Mouse (Mus musculus) myocyte (in vitro differentiated cells): Measurements from ENCODE around the gene Postn. TPM values are rescaled to one million over a fixed set of nuclear protein-coding genes. Genes with fewer than 3 reads are reported as not detected.
A peak's percentile ranks its signal among the peaks of the same experiment; 100 is the strongest.

ENCODE experiments used
- H3K27me3 ChIP-seq: one replicate; pipeline ENCODE4 v1.6.1; 2011; ENCODE audit not compliant: control insufficient read depth, insufficient read depth, insufficient read length
- H3K36me3 ChIP-seq: one replicate; pipeline ENCODE4 v1.6.1; 2011; ENCODE audit not compliant: control insufficient read depth, insufficient read depth
- H3K4me2 ChIP-seq: one replicate; pipeline ENCODE4 v1.6.1; 2011; ENCODE audit warnings: low read depth, control low read depth
- H3K4me3 ChIP-seq: one replicate; pipeline ENCODE4 v1.5.1; 2011; ENCODE audit warnings: mild to moderate bottlenecking, control low read depth, moderate library complexity
- H3K79me2 ChIP-seq: one replicate; pipeline ENCODE4 v1.6.1; 2011; ENCODE audit not compliant: control insufficient read depth, insufficient read depth
- H3ac ChIP-seq: one replicate; pipeline ENCODE4 v1.6.1; 2011; ENCODE audit not compliant: control insufficient read depth, insufficient read length
- CEBPB ChIP-seq: IDR thresholded peaks from 2 replicates; pipeline ENCODE4 v1.6.1; 2011; ENCODE audit warnings: mild to moderate bottlenecking, moderate library complexity; ENCODE audit not compliant: poor library complexity, insufficient read depth, severe bottlenecking
- E2F4 ChIP-seq: IDR thresholded peaks from one replicate; pipeline ENCODE4 v1.6.1; 2011; ENCODE audit warnings: mild to moderate bottlenecking, control low read depth, moderate library complexity; ENCODE audit not compliant: insufficient read depth
- MAX ChIP-seq: IDR thresholded peaks from one replicate; pipeline ENCODE4 v1.6.1; 2011; ENCODE audit warnings: low read depth, mild to moderate bottlenecking, control low read depth
- MYOD1 ChIP-seq, 3 experiments: IDR thresholded peaks; one replicate each; pipeline ENCODE4 v1.6.1; 2011; ENCODE audit warnings: control low read depth in 2 of 3, low read depth in 2 of 3, mild to moderate bottlenecking in 2 of 3, moderate library complexity in 1 of 3; ENCODE audit not compliant: insufficient read length in 2 of 3, control insufficient read depth in 1 of 3
- MYOG ChIP-seq, 3 experiments: IDR thresholded peaks; one replicate each; pipeline ENCODE4 v1.6.1; 2011; ENCODE audit warnings: control low read depth in 2 of 3, low read depth in 2 of 3, mild to moderate bottlenecking in 2 of 3; ENCODE audit not compliant: insufficient read length in 2 of 3, control insufficient read depth in 1 of 3, insufficient read depth in 1 of 3
- POLR2A ChIP-seq: IDR thresholded peaks from one replicate; pipeline ENCODE4 v1.6.1; 2011; ENCODE audit warnings: low read depth, mild to moderate bottlenecking, control low read depth, moderate library complexity; ENCODE audit not compliant: insufficient read length
- POLR2AphosphoS2 ChIP-seq: IDR thresholded peaks from one replicate; pipeline ENCODE4 v1.6.1; 2011; ENCODE audit warnings: low read depth, control low read depth; ENCODE audit not compliant: insufficient read length
- REST ChIP-seq: IDR thresholded peaks from one replicate; pipeline ENCODE4 v1.6.1; 2011; ENCODE audit warnings: mild to moderate bottlenecking, control low read depth, moderate library complexity; ENCODE audit not compliant: insufficient read depth, insufficient read length
- SRF ChIP-seq: IDR thresholded peaks from one replicate; pipeline ENCODE4 v1.6.1; 2011; ENCODE audit warnings: low read depth; ENCODE audit not compliant: control insufficient read depth, insufficient read length
- TCF12 ChIP-seq: IDR thresholded peaks from one replicate; pipeline ENCODE4 v1.6.1; 2011; ENCODE audit warnings: mild to moderate bottlenecking, control low read depth; ENCODE audit not compliant: poor library complexity, insufficient read depth, severe bottlenecking
- TCF3 ChIP-seq: IDR thresholded peaks from one replicate; pipeline ENCODE4 v1.6.1; 2011; ENCODE audit warnings: low read depth, control low read depth; ENCODE audit not compliant: insufficient read length
- USF1 ChIP-seq: IDR thresholded peaks from one replicate; pipeline ENCODE4 v1.6.1; 2011; ENCODE audit warnings: low read depth, mild to moderate bottlenecking, control low read depth, moderate library complexity
- polyA plus RNA-seq: library from polyadenylated mRNA; unstranded; fragments of >200 nt; fragmentation: generic; extraction: Trizol; gene quantifications from one replicate; pipeline ENCODE4 v1.2.1, GENCODE M21; 2012; ENCODE audit warnings: missing spikeins

The Postn gene
- 6.5 TPM for polyA plus RNA-seq

GRCm38 (mm10) chr3:54360897-54361296, at the start of gene Postn:
Postn (plus strand) TSS chr3:54361109.
- Histone ChIP-seq H3ac (no peak within 1 kb of the TSS), H3K4me3 (no peak within 1 kb of the TSS), H3K79me2 (no peaks in the 10 kb centered on the region), H3K36me3 (no peaks in the 10 kb centered on the region), H3K27me3 (no peaks in the 10 kb centered on the region), H3K4me2 (peak within 1 kb of the TSS; percentile 42)
- TF ChIP-seq REST (no peak), POLR2AphosphoS2 (no peak), MYOG (IDR thresholded peaks at IDR 0.05; ENCODE audit: control insufficient read depth in 1 of 3, insufficient read depth in 1 of 3, insufficient read length in 2 of 3, low read depth in 2 of 3) (no peak), E2F4 (no peak), CEBPB (no peak), TCF12 (no peak), MYOD1 (IDR thresholded peaks at IDR 0.05; ENCODE audit: control insufficient read depth in 1 of 3, insufficient read length in 2 of 3, low read depth in 2 of 3) (no peak), USF1 (no peak), MAX (no peak), SRF (no peak), POLR2A (no peak), TCF3 (no peak)

DNA sequence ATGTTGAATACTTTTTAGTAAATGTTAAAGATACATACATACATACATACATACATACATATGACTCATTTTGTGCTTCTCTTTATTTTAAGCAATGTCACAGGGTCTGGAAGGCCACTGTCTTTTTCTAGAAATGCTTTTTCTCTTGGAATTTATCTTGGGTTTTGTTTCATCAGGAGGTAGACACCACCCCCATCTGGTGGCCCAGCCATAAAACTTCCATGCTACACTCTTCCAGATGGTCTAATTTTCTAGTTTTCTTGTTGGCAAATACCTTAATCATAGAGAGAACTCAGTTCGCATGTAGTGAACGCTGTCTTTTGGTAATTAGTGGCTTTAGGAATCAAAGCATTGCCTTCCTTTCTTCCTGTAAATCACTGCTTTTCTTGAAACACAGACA, 46.9 kb upstream of the Postn start:
- H3K27me3 ChIP-seq = peaks cover 17% of the 10 kb centered on the region
- no peak overlapping the region for H3K4me2 ChIP-seq
- no peak overlapping the region for H3K4me3 ChIP-seq
- no peaks in the 10 kb centered on the region for H3K36me3 ChIP-seq
- TF ChIP-seq TCF12 (no peak), MYOG (IDR thresholded peaks at IDR 0.05; ENCODE audit: control insufficient read depth in 1 of 3, insufficient read depth in 1 of 3, insufficient read length in 2 of 3, low read depth in 2 of 3) (no peak), MAX (no peak)
- no peaks in the 10 kb centered on the region for H3K79me2 ChIP-seq
- H3ac ChIP-seq = no peak overlapping the region

- no peak overlapping the region for H3ac ChIP-seq
- no peaks in the 10 kb centered on the region for H3K79me2 ChIP-seq
- H3K4me2 ChIP-seq = no peak overlapping the region
- no peaks in the 10 kb centered on the region for H3K27me3 ChIP-seq
- H3K36me3 ChIP-seq = no peaks in the 10 kb centered on the region
- H3K4me3 ChIP-seq = no peak overlapping the region
- no peak for TF ChIP-seq MYOG (IDR thresholded peaks at IDR 0.05; ENCODE audit: control insufficient read depth in 1 of 3, insufficient read depth in 1 of 3, insufficient read length in 2 of 3, low read depth in 2 of 3)
- TF ChIP-seq POLR2AphosphoS2 = no peak
- no peak for TF ChIP-seq POLR2A
- TF ChIP-seq REST = no peak
- no peak for TF ChIP-seq MYOD1 (IDR thresholded peaks at IDR 0.05; ENCODE audit: control insufficient read depth in 1 of 3, insufficient read length in 2 of 3, low read depth in 2 of 3)
- no peak for TF ChIP-seq CEBPB
- TF ChIP-seq TCF12 = no peak
- TF ChIP-seq USF1 = no peak
Observed at GRCm38 (mm10) chr3:54352891-54353652, 7.8 kb upstream of the Postn start.

DNA sequence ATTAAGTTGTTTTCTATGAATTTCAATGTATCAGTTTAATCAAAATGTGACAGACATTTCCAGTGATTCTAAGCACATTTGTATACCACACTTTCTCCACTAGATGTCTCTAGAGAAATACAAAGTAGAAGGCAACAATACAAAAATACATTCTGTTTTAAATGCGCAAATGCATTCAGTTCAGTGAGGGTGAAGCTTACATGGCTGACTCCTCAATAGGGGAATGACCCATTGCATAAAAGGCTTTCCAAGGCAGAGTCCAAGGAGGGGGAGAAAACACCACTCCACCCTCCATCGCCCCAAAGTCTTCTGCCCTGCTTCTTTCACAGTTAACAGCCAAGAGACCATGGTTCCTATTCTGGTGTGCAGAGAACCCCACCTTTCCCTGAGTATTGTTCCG, 3.3 kb upstream of the Postn start:
- Histone ChIP-seq H3K4me3 (no peak overlapping the region), H3K79me2 (no peaks in the 10 kb centered on the region), H3K27me3 (no peaks in the 10 kb centered on the region), H3K4me2 (peak overlapping the region; percentile 87), H3ac (no peak overlapping the region), H3K36me3 (no peaks in the 10 kb centered on the region)
- TF ChIP-seq SRF (no peak), CEBPB (no peak), POLR2AphosphoS2 (no peak), POLR2A (no peak), TCF3 (no peak), TCF12 (no peak), E2F4 (no peak), MYOG (IDR thresholded peaks at IDR 0.05; ENCODE audit: control insufficient read depth in 1 of 3, insufficient read depth in 1 of 3, insufficient read length in 2 of 3, low read depth in 2 of 3) (no peak), MAX (no peak), MYOD1 (IDR thresholded peaks at IDR 0.05; ENCODE audit: control insufficient read depth in 1 of 3, insufficient read length in 2 of 3, low read depth in 2 of 3) (no peak), REST (no peak), USF1 (no peak)

DNA sequence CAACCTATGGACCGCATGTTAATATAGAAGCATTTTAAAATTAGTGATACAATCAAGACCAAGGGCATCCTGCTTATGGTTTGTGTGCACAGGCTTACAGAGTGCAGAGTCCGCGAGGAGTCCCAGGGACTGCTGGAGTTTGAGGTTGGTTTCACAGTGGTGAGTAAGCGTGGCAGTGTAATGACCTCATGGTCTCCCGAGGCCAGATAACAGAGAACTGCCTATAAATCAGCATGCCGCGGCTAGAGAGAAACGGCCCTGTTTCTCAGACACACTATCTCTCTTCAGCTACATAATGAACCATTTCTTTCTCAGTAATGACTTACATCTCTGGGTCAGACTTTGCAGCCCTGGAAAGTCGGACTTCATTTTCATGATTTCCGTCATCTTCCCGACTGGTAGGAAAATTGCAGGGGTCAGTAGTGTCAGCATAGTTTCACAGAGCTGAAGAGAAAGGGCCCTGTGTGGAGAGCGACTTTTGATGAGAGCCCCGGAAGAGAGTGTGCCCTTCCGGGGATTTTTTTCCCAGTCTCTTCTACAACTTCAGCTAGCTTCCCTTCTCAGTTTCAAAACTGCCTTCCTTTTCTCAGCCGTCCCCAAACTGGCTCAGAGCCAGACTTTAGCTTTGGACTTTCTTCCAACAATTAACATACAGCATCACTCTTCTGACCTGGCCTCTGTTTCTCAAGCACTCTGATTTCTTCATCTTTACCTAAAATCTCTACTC, 2.3 kb upstream of the Postn start:
- H3K4me3 ChIP-seq = peak overlapping the region; percentile 16
- H3K27me3 ChIP-seq = no peaks in the 10 kb centered on the region
- no peak for TF ChIP-seq TCF3
- TF ChIP-seq REST = no peak
- TF ChIP-seq SRF = no peak
- no peak for TF ChIP-seq TCF12
- no peak for TF ChIP-seq MYOD1 (IDR thresholded peaks at IDR 0.05; ENCODE audit: control insufficient read depth in 1 of 3, insufficient read length in 2 of 3, low read depth in 2 of 3)
- peak; percentile 52 for TF ChIP-seq MAX
- no peak for TF ChIP-seq CEBPB
- H3K36me3 ChIP-seq = no peaks in the 10 kb centered on the region
- H3K4me2 ChIP-seq = peak overlapping the region; percentile 87
- H3ac ChIP-seq = no peak overlapping the region
- H3K79me2 ChIP-seq = no peaks in the 10 kb centered on the region
